Comparison of ENCODE assay signal across 10 mouse cellular contexts in the genomic region with DNA sequence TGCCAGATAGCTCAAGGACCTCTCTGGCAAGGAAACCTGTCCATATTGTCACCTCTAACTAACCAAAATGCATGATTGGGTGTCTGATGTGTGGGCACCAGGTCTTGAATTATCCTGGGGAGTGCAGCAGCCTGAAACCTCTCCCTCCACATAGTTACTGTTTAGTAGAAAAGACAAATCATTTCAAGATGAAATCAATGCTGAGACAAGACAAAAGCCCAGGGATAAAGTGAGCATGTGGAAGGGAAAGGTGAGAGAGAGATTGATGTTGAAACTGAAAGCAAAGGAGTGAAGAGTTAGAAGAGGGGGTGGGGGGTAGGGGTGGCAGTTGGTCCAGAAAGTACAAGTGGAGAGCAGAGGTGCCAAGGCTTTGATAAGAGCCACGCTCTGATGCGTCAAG. TPM values are rescaled to one million over a fixed set of nuclear protein-coding genes. Genes with fewer than 3 reads are reported as not detected.
DNase-seq lines count a peak whose midpoint lies in the region; ATAC-seq and TF ChIP-seq lines count a peak whose summit lies in the region.
"Had no signal": no experiment of that assay in that cellular context is flagged by ENCODE, and none has a peak within 500 bp of the region (broad histone marks: within the 10 kb centered on the region; RNA-seq: fewer than 3 reads in every experiment).

No protein-coding gene starts in this region.

- no peak overlapping the region for H3K27ac ChIP-seq in lung, postnatal 0 days (ENCODE audit: low read length)
- H3K27ac ChIP-seq in liver, embryonic 15.5 days (replicated peaks), result no peak overlapping the region
- no peak overlapping the region for H3K27ac ChIP-seq in stomach, postnatal 0 days (replicated peaks)

- TF ChIP-seq EP300 in lung, postnatal 0 days (IDR thresholded peaks at IDR 0.05), result no peak
- TF ChIP-seq EP300 in stomach, postnatal 0 days (optimal IDR thresholded peaks at IDR 0.05), result no peak

- ATAC-seq in lung, postnatal 0 days, result no peak
- no peak for ATAC-seq in liver, embryonic 15.5 days (ENCODE audit: insufficient read depth)
- ATAC-seq in stomach, postnatal 0 days (ENCODE audit: low FRiP score, low TSS enrichment), result no peak

- H3K4me3 ChIP-seq in lung, postnatal 0 days (ENCODE audit: low read depth, low read length), result no peak overlapping the region
- no peak overlapping the region for H3K4me3 ChIP-seq in liver, embryonic 15.5 days (replicated peaks)
- no peak overlapping the region for H3K4me3 ChIP-seq in stomach, postnatal 0 days (ENCODE audit: low read depth, low read length)

- peak overlapping the region; percentile 77; the same call in 1 of the 2 replicates for H3K4me2 ChIP-seq in lung, postnatal 0 days (replicated peaks; ENCODE audit: low read depth, low read length)
- H3K4me2 ChIP-seq in liver, embryonic 15.5 days, result peak overlapping the region; percentile 97
- peak overlapping the region; percentile 68; the same call in 1 of the 2 replicates for H3K4me2 ChIP-seq in stomach, postnatal 0 days (replicated peaks; ENCODE audit: low read depth)

- H3K4me1 ChIP-seq in lung, postnatal 0 days (ENCODE audit: insufficient read depth, low read depth, low read length), result peaks cover 25% of the 10 kb centered on the region
- H3K4me1 ChIP-seq in liver, embryonic 15.5 days (replicated peaks), result peaks cover 48% of the 10 kb centered on the region
- peaks cover 9% of the 10 kb centered on the region; the same call in 1 of the 2 replicates for H3K4me1 ChIP-seq in stomach, postnatal 0 days (replicated peaks; ENCODE audit: control insufficient read depth, insufficient read depth)

- H3K27me3 ChIP-seq in lung, postnatal 0 days (replicated peaks; ENCODE audit: insufficient read depth, low read length), result no peaks in the 10 kb centered on the region
- peaks cover 5% of the 10 kb centered on the region for H3K27me3 ChIP-seq in liver, embryonic 15.5 days
- no peaks in the 10 kb centered on the region for H3K27me3 ChIP-seq in stomach, postnatal 0 days (ENCODE audit: control insufficient read depth, insufficient read depth, low read length)

- H3K9me3 ChIP-seq in lung, postnatal 0 days (ENCODE audit: low read length), result no peaks in the 10 kb centered on the region
- H3K9me3 ChIP-seq in liver, embryonic 15.5 days (replicated peaks), result no peaks in the 10 kb centered on the region
- H3K9me3 ChIP-seq in stomach, postnatal 0 days (ENCODE audit: control insufficient read depth, low read length), result no peaks in the 10 kb centered on the region

- peak; percentile 79 for DNase-seq in heart, adult 11 months
- DNase-seq in heart, adult 8-10 months (ENCODE audit: low spot score), result no peak
- no peak for DNase-seq in lung, postnatal 0 days (ENCODE audit: low spot score)
- DNase-seq in lung, postnatal 14 days, result no peak
- DNase-seq in stomach, postnatal 0 days (ENCODE audit: low spot score), result no peak
- no peak for DNase-seq in layer of hippocampus, adult 9-11 months
- DNase-seq in cerebellum, adult 8-10 months, result no peak
- DNase-seq: adrenal gland, postnatal 25 days; thymus, postnatal 25 days had no signal

- no peaks in the 10 kb centered on the region for H3K36me3 ChIP-seq in lung, postnatal 0 days (ENCODE audit: insufficient read depth, low read length)
- no peaks in the 10 kb centered on the region for H3K36me3 ChIP-seq in liver, embryonic 15.5 days (replicated peaks)
- no peaks in the 10 kb centered on the region for H3K36me3 ChIP-seq in stomach, postnatal 0 days (ENCODE audit: control insufficient read depth, insufficient read depth, low read length)

- 77% methylated on average over 2 of the region's 2 CpGs for WGBS in lung, postnatal 0 days
- WGBS in liver, embryonic 15.5 days (ENCODE audit: insufficient replicate concordance), result 29% methylated on average over 2 of the region's 2 CpGs
- 93% methylated on average over 2 of the region's 2 CpGs for WGBS in stomach, postnatal 0 days

- no peak overlapping the region for H3K9ac ChIP-seq in lung, postnatal 0 days (replicated peaks; ENCODE audit: low read depth)
- no peak overlapping the region for H3K9ac ChIP-seq in liver, embryonic 15.5 days
- no peak overlapping the region for H3K9ac ChIP-seq in stomach, postnatal 0 days (ENCODE audit: low read length)

- no peak for TF ChIP-seq CTCF in lung, postnatal 0 days (IDR thresholded peaks at IDR 0.05)
- TF ChIP-seq CTCF in stomach, postnatal 0 days (IDR thresholded peaks at IDR 0.05; ENCODE audit: low read depth), result no peak

RNA-seq across cellular contexts. Expression of a gene that starts 1.4 kb away (rescaled TPM):
- total RNA-seq in heart, adult 8-10 months (2022), result 10 to 100 TPM in 2 of 4 experiments, 1 to 10 TPM in 2; 9.8 to 18.6 (median 10.8) TPM
- 77.3 and 84.9 TPM in 2 replicates for polyA plus RNA-seq in lung, postnatal 0 days (2015; fragmentation: Nextera tagmentation; extraction: Ambion mirVana)
- 28.8 and 34.6 TPM in 2 replicates for polyA plus RNA-seq in liver, embryonic 15.5 days (2015; fragmentation: Nextera tagmentation; extraction: Ambion mirVana)
- polyA plus RNA-seq in stomach, postnatal 0 days (2015; fragmentation: Nextera tagmentation; extraction: Ambion mirVana), result 38.1 and 38.8 TPM in 2 replicates

RNA-seq across cellular contexts. Expression of a gene that starts 45.5 kb away (rescaled TPM):
- total RNA-seq in heart, adult 8-10 months (2022), result 10 to 100 TPM; 24.7 to 39.2 (median 28.2) TPM
- polyA plus RNA-seq in lung, postnatal 0 days (2015; fragmentation: Nextera tagmentation; extraction: Ambion mirVana), result 40.6 and 50.1 TPM in 2 replicates
- polyA plus RNA-seq in liver, embryonic 15.5 days (2015; fragmentation: Nextera tagmentation; extraction: Ambion mirVana), result 69.5 and 77.2 TPM in 2 replicates
- 32.4 and 34.5 TPM in 2 replicates for polyA plus RNA-seq in stomach, postnatal 0 days (2015; fragmentation: Nextera tagmentation; extraction: Ambion mirVana)
